Mouse (Mus musculus) bone marrow, adult 2 months (tissue): Measurements from ENCODE around the gene Crtac1. TPM values are rescaled to one million over a fixed set of nuclear protein-coding genes. Genes with fewer than 3 reads are reported as not detected.
A peak's percentile ranks its signal among the peaks of the same experiment; 100 is the strongest.

Experiments used
- H3K27ac ChIP-seq: fragments of 200-500 bp; 2 replicates; pipeline ENCODE4 v1.5.1; 2012; ENCODE audit warnings: low read depth, mild to moderate bottlenecking, control low read depth, inconsistent platforms, low read length; ENCODE audit not compliant: control insufficient read depth, poor library complexity, insufficient read depth
- H3K4me1 ChIP-seq: fragments of 200-500 bp; 2 replicates; pipeline ENCODE4 v1.6.1; 2011; ENCODE audit warnings: low read length; ENCODE audit not compliant: control insufficient read depth, insufficient read depth
- H3K4me3 ChIP-seq: fragments of 200-500 bp; replicated peaks from 2 replicates; pipeline ENCODE3; 2011; ENCODE audit warnings: mild to moderate bottlenecking, low read depth, low read length, control low read depth; ENCODE audit not compliant: control insufficient read depth
- CTCF ChIP-seq: fragments of 200-500 bp; IDR thresholded peaks from 2 replicates; pipeline ENCODE4 v1.5.1; 2011; ENCODE audit warnings: low read length, control low read depth; ENCODE audit not compliant: control insufficient read depth, insufficient read depth
- POLR2A ChIP-seq: fragments of 200-500 bp; IDR thresholded peaks from 2 replicates; pipeline ENCODE4 v1.6.1; 2011; ENCODE audit warnings: low read depth, mild to moderate bottlenecking, control low read depth, low read length, borderline replicate concordance; ENCODE audit not compliant: control insufficient read depth
- WGBS: fragments of 180-500 bp; shearing (Covaris S2); methylation state at CpG from one replicate; pipeline ENCODE4 v1.1.7; 2018; 5-methylcytosine and 5-hydroxymethylcytosine counted together
- polyA plus RNA-seq: library from polyadenylated mRNA; stranded (reverse); fragments of >200 nt; gene quantifications from 2 replicates; pipeline ENCODE4 v1.2.4, GENCODE M21; 2011; ENCODE audit warnings: low replicate concordance; ENCODE audit not compliant: missing spikeins, insufficient read depth, insufficient read length

Gene Crtac1
- polyA plus RNA-seq, 1 experiment = 12.3 TPM

DNA sequence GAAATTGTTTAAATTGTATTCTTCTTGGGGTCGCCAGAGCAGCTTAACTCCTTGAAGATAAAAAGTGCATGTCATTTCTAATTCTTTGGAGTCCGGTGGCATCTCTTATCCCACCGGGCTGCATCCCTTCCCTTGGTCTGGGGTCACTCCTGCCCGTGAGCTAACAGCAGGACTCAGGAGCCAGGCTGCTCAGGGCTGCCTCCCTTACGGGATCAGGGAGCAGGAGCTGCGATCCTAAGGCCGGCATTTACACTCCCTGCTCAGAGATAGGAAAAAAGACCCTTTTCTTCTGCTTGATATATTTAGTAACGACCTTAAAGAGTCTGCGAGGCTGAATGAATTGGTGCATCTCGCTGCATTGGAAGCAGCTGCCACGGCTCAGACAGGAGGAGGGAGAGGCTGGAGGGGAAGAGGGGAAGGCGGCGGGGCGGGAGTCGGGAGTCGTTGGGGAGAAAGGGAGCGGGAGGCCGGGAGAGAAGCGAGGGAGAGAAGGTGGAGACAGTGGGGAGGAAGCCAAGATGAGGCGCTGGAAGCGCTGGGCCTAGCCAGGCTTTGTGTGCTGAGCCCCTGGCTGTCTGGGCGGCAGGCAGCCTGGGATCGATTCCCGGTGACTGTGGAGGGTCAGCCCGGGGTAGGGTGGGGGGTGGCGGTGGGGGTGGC is 51.1 kb downstream of the Crtac1 start:
- Histone ChIP-seq H3K4me3 (no peak overlapping the region), H3K27ac (no peak overlapping the region), H3K4me1 (no peaks in the 10 kb centered on the region)
- TF ChIP-seq CTCF = no peak
- no peak for TF ChIP-seq POLR2A
- WGBS = 5% methylated on average over 26 of the region's 26 CpGs

DNA sequence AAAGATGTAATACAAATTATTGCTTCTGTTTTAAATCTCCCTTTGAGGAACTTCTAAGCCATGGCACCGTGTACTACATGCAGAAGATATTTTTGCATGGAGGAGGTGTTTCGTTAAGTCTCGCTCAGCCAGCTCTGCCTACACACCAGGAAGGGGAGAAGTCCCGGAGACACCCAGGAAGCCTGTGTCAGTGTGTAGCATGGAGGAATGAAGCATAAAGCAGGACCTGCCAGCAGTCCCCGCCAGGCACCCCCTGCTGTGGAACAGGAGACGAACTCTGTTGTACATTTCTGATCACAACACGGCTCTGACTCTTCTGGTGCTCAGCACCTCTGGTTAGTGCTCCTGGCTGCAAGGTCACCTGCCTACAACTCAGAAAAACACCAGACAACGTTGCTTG is 51.8 kb downstream of the Crtac1 start:
- Histone ChIP-seq H3K4me3 (no peak overlapping the region), H3K27ac (no peak overlapping the region), H3K4me1 (no peaks in the 10 kb centered on the region)
- TF ChIP-seq POLR2A = no peak
- 53% methylated on average over 8 of the region's 8 CpGs for WGBS

DNA sequence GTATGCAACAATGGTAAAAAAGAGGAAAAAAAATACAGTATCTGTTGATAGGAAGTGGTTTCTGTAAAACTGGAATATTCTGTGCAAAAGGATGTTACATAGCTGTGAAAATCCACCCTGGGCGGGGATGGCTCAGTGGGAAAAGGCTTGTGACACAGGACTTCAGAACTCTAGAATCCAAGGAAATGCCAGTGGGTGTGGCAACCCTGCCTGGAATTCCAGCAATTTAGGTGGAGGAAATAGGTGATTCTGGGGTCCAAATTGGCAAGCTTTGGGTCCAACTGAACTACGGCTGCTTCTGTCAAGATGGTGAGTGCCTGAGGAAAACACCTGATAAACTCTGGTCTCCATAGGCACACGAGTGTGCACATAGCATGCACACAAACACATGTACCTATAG is 54.4 kb downstream of the Crtac1 start:
- no peak overlapping the region for H3K4me3 ChIP-seq
- H3K27ac ChIP-seq = no peak overlapping the region
- no peak for TF ChIP-seq CTCF
- TF ChIP-seq POLR2A = no peak
- WGBS = 49% methylated on average over 3 of the region's 3 CpGs
- H3K4me1 ChIP-seq = no peaks in the 10 kb centered on the region

DNA sequence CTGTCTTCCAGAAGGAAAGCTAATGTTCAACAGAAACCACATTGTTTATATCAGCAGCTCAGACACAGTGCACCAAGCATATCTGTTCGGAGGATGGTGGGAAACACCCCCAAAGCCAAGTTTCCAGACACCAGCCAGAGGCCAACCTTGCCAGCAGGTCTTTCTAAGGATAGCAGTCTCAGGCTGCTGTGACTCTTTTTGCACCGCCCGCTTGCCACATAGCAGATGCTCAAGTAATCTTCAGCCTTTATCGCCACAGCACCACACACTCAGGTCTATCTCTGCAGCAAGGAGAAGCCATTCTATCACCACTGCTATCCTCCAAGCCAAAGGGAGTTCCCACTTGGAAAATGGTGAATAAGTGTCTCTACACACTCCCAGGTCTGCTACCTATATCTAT is 68.0 kb downstream of the Crtac1 start:
- no peak for TF ChIP-seq CTCF
- no peak for TF ChIP-seq POLR2A
- no peak overlapping the region for H3K27ac ChIP-seq
- H3K4me1 ChIP-seq = no peaks in the 10 kb centered on the region
- 80% methylated on average over 4 of the region's 4 CpGs for whole genome bisulfite sequencing
- no peak overlapping the region for H3K4me3 ChIP-seq

DNA sequence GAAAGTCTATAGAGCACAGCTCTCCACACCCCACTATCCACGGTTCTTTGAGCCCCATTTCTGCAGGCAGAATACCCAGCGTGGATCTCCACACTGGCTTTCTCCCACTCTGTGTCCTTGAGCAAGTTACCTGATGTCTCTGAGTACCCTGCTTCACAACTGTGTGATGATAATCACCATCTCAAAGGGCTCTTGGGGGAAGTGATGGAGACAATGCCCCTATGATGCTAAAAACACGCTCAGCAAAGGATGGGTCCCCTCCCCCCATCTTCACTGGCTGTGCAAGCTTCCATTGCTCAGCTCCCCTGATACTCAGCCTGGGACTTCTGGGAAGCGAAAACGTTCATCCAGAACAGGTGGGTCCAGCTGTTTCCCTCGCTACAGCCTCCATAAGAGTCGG is 73.2 kb downstream of the Crtac1 start:
- no peak overlapping the region for H3K27ac ChIP-seq
- WGBS = 55% methylated on average over 7 of the region's 7 CpGs
- no peaks in the 10 kb centered on the region for H3K4me1 ChIP-seq
- H3K4me3 ChIP-seq = no peak overlapping the region
- no peak for TF ChIP-seq CTCF
- no peak for TF ChIP-seq POLR2A

DNA sequence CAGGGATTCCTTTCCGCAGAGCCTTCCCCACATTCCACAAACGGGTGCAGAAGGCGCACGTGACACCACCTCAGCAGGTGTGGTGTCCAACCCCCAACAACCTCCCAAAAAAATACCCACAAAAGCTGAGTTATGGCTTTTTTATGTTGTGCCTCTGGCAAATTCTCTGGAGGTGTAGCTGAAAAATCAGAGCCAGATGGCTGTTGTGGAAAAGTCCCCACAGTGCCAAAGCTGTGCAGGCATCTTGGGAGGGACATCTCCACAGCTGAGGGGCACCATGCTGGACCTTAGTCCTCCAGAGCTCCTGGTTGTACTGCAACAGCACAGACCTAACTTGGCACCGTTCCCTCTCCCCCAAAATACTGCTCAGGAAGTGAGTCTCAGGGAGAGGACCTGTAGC is 74.7 kb downstream of the Crtac1 start:
- TF ChIP-seq CTCF = no peak
- TF ChIP-seq POLR2A = no peak
- Histone ChIP-seq H3K4me1 (no peaks in the 10 kb centered on the region), H3K27ac (no peak overlapping the region), H3K4me3 (no peak overlapping the region)
- WGBS = 78% methylated on average over 5 of the region's 5 CpGs

DNA sequence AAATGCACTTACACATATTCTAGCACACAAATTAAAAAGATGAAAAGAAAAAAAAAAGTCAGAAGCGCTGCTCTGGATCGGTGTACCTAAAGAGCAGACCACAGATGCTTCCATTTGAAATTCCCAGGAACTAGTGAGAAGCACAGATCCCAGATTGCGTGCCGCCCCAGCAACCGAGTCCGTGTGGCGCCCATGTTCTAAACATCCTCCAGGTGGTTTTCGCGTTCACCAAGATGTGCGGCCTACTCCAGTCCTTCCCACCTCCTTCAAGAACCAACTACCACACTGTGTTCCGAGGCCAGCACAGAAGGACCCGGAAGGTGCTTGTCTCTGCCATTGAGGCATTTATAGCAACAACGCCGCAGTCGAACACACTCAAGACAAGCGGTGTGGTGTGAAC is 76.1 kb downstream of the Crtac1 start:
- H3K4me1 ChIP-seq = no peaks in the 10 kb centered on the region
- H3K27ac ChIP-seq = no peak overlapping the region
- no peak for TF ChIP-seq CTCF
- 88% methylated on average over 16 of the region's 16 CpGs for WGBS
- no peak overlapping the region for H3K4me3 ChIP-seq

DNA sequence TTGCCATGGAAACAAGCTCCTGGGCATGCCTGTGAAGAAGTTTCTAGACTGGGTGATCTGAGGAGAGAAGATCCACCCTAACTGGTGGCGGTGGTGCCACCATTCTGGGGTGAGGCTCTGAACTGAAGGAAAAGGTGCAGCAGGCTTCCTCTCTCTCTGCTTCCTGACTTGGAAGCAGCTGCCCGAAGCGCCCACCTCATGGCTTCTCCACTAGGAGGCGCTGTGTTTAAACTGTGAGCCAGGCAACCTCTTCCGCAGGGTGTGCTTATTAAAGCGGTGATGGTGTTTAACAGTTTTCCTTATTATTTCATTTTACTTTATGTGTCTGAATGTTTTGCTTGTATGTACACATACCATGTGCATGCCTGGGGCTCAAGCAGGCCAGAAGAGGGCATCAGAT is 90.4 kb downstream of the Crtac1 start:
- H3K27ac ChIP-seq = no peak overlapping the region
- WGBS = 41% methylated on average over 6 of the region's 6 CpGs
- no peaks in the 10 kb centered on the region for H3K4me1 ChIP-seq
- TF ChIP-seq POLR2A (no peak), CTCF (peak; percentile 41)
- no peak overlapping the region for H3K4me3 ChIP-seq

DNA sequence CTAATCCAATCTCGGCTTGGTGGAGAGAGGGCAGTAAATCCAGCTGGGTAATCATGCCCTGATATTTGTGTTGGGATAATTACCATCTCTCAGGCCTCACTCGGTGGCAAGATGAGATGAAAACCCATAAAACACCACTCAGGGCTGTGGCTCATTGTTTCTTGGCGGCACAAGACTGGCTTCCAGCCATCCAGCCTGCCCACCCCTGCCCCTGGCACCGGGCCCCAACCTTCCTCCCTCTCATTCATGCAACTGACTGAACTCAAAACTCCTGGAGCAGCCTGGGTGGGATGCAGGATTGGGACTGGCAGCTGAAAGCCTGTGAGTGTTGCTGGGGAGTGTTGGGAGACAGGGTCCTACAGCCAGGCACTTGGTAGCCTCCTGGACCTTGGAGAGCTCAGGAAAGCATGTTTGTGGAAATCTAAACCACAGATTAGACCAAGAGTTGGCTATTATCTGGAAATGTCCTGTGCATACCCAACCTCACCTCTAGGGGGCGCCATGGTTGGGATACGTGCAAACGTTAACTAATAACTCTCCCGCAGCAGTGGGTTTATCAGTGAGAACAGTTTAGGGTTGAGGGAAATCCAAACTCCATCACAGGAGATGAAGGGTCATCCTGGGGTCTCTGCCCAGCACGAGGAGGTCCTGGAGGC is 99.4 kb downstream of the Crtac1 start:
- WGBS = 45% methylated on average over 9 of the region's 9 CpGs
- no peak overlapping the region for H3K4me3 ChIP-seq
- H3K4me1 ChIP-seq = no peaks in the 10 kb centered on the region
- no peak overlapping the region for H3K27ac ChIP-seq
- TF ChIP-seq POLR2A = no peak
- peak; percentile 19; the same call in 1 of the 2 replicates for TF ChIP-seq CTCF

DNA sequence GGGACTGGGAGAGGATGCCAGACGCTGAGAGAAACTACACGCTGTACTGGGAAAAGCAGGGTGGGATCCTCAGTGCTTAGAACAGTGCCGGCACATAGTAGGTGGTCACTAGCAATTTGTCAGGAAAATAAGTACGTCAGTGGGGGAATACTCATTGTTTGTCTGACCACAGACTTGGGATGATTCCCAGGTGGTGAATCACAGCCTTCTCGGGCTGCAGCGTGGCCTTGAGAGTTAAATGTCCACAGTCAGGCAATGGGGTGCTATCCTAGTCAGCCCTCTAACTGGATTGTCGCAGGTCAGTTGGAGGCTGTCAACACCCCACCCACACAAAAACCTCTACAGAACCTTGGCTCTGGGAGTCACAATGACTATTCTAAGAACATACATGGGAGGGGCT is 100.1 kb downstream of the Crtac1 start:
- Histone ChIP-seq H3K4me3 (no peak overlapping the region), H3K27ac (no peak overlapping the region), H3K4me1 (no peaks in the 10 kb centered on the region)
- 71% methylated on average over 7 of the region's 7 CpGs for WGBS
- TF ChIP-seq CTCF (no peak), POLR2A (no peak)
